26 mouse cellular contexts compared by ENCODE assay signal in the genomic region with DNA sequence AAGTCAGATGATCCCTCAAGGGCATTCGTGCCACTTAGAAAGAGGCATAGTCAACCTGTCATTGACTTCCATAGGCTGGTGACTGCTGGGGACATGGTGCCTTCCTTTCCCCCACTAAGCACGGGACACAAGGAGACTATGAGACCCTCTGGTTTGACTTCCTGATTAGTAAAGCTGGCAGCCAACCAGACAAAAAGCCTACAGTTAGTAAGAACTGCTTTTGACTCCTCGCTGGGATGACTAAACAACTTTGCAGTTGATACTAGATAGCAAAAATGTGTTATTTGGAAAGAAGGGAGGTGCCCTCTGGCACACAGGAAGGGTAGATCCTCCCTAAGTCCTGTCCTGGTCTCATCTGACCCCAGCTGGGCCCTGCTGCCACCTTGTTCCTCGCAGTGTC.
DNase-seq lines count a peak whose midpoint lies in the region; ATAC-seq lines count a peak whose summit lies in the region.
"Had no signal": no experiment of that assay in that cellular context is flagged by ENCODE, and none has a peak within 500 bp of the region (broad histone marks: within the 10 kb centered on the region; RNA-seq: fewer than 3 reads in every experiment).

No protein-coding gene starts in this region.

- H3K4me1 ChIP-seq in neural tube, embryonic 15.5 days, result no peaks in the 10 kb centered on the region
- H3K4me1 ChIP-seq: embryonic facial prominence, embryonic 12.5 days; embryonic facial prominence, embryonic 15.5 days; heart, embryonic 10.5 days; heart, embryonic 13.5 days; hindbrain, embryonic 12.5 days; hindbrain, embryonic 15.5 days had no signal

- 90% methylated on average over 4 of the region's 4 CpGs for WGBS in neural tube, embryonic 15.5 days

- no peaks in the 10 kb centered on the region for H3K27me3 ChIP-seq in neural tube, embryonic 15.5 days (replicated peaks)
- H3K27me3 ChIP-seq: embryonic facial prominence, embryonic 12.5 days; embryonic facial prominence, embryonic 15.5 days; hindbrain, embryonic 12.5 days; hindbrain, embryonic 15.5 days; Patski had no signal

- peak; percentile 42 to 64; a peak in 3 of 4 replicates for ATAC-seq in hematopoietic stem cell, adult 5-6 weeks (replicated peaks in 1 of 2; ENCODE audit: insufficient read depth in 1 of 2, low FRiP score in 2 of 2, low TSS enrichment in 1 of 2, low read depth in 1 of 2, poor library complexity in 2 of 2, severe bottlenecking in 2 of 2)
- ATAC-seq in monocyte, adult 5-6 weeks (replicated peaks; ENCODE audit: insufficient number of reproducible peaks, low FRiP score, low TSS enrichment, poor library complexity, severe bottlenecking), result no peak
- ATAC-seq in neural tube, embryonic 15.5 days (ENCODE audit: low FRiP score), result no peak
- ATAC-seq: CD4-positive, CD25-positive, alpha-beta regulatory T cell, adult 4 months; forebrain, embryonic 14.5 days; forebrain, postnatal 0 days; Patski had no signal

- H3K9ac ChIP-seq in neural tube, embryonic 15.5 days (replicated peaks), result no peak overlapping the region
- H3K9ac ChIP-seq: embryonic facial prominence, embryonic 12.5 days; embryonic facial prominence, embryonic 15.5 days; forebrain, postnatal 0 days; heart, embryonic 13.5 days; hindbrain, embryonic 12.5 days; hindbrain, embryonic 15.5 days had no signal

- no peaks in the 10 kb centered on the region for H3K9me3 ChIP-seq in neural tube, embryonic 15.5 days (replicated peaks)
- H3K9me3 ChIP-seq: embryonic facial prominence, embryonic 12.5 days; embryonic facial prominence, embryonic 15.5 days; heart, embryonic 10.5 days; heart, embryonic 13.5 days; hindbrain, embryonic 12.5 days; hindbrain, embryonic 15.5 days had no signal

- no peak overlapping the region for H3K4me3 ChIP-seq in neural tube, embryonic 15.5 days (replicated peaks)
- H3K4me3 ChIP-seq: embryonic facial prominence, embryonic 12.5 days; embryonic facial prominence, embryonic 15.5 days; gastrocnemius, adult 2 months; heart, adult 2 months; heart, embryonic 10.5 days; heart, embryonic 13.5 days; hindbrain, embryonic 12.5 days; hindbrain, embryonic 15.5 days had no signal

- DNase-seq in 416B (ENCODE audit: low read depth), result peak; percentile 34
- DNase-seq in MEL-GATA-1-ER (ENCODE audit: extremely low read depth, low read depth), result peak; percentile 27
- DNase-seq in kidney, postnatal 10 days, result no peak
- DNase-seq: adrenal gland, postnatal 10 days; adrenal gland, postnatal 36 days; cerebellum, adult 18-20 months; cerebellum, adult 9-10 months; cerebellum, postnatal 14 days; forebrain, postnatal 0 days; gastrocnemius, adult 2 months; gastrocnemius, postnatal 14 days; heart, adult 2 months; heart, postnatal 14 days; heart, postnatal 4 days had no signal

- no peaks in the 10 kb centered on the region for H3K36me3 ChIP-seq in neural tube, embryonic 15.5 days
- H3K36me3 ChIP-seq: embryonic facial prominence, embryonic 12.5 days; embryonic facial prominence, embryonic 15.5 days; heart, embryonic 10.5 days; heart, embryonic 13.5 days; hindbrain, embryonic 12.5 days; hindbrain, embryonic 15.5 days had no signal

- H3K4me2 ChIP-seq in neural tube, embryonic 15.5 days, result no peak overlapping the region
- H3K4me2 ChIP-seq: embryonic facial prominence, embryonic 12.5 days; embryonic facial prominence, embryonic 15.5 days; heart, embryonic 13.5 days; hindbrain, embryonic 12.5 days; hindbrain, embryonic 15.5 days had no signal

- H3K27ac ChIP-seq in neural tube, embryonic 15.5 days (replicated peaks), result no peak overlapping the region
- H3K27ac ChIP-seq: embryonic facial prominence, embryonic 12.5 days; embryonic facial prominence, embryonic 15.5 days; gastrocnemius, adult 2 months; heart, adult 2 months; heart, embryonic 10.5 days; heart, embryonic 13.5 days; hindbrain, embryonic 12.5 days; hindbrain, embryonic 15.5 days had no signal

Comparison
In these comparisons a context has a peak if more than half of its experiments do, and no peak if none do; other contexts are left out.
1. ATAC-seq: peak in hematopoietic stem cell, adult 5-6 weeks (2 of 2); none in monocyte, adult 5-6 weeks (single experiment) and neural tube, embryonic 15.5 days (single experiment).